Mouse (Mus musculus) adrenal gland, postnatal 10 days (tissue): ENCODE measurements at regions not wholly inside any gene's neighbourhood (a gene's known extent, or its start where the extent isn't known, plus 50 kb on each side); places are given as distances from the start of the nearest gene placed in this dataset.
A peak's percentile ranks its signal among the peaks of the same experiment; 100 is the strongest.
"Not testable (repeated sequence)": the region's sequence is repeated elsewhere in the genome, so short reads cannot be mapped to it uniquely, and the experiment has no call there.

Experiments
- DNase-seq: peaks from one replicate; pipeline ENCODE4 v3.0.0; 2021; ENCODE audit warnings: mixed read lengths

DNA sequence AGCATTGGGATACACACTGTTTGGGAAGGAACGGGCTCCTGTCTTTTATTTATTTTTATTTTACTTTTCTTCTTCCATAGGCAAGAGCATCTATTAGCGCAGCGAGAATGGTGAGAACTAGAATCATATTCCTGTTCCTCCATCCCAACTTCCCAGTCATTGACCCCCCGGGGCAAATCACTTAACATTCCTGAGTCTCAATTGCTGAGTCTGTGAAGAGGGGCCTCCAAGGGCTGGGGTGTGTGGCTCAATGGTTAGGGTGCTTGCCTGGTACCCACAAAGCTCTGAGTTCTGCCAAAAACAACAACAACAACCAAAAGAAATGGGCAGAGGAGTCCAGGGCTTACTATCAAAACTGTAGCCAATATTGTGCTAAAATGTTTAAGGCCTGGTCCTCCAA lies 98.5 kb upstream of the Med13l start:
- DNase-seq: no peak

DNA sequence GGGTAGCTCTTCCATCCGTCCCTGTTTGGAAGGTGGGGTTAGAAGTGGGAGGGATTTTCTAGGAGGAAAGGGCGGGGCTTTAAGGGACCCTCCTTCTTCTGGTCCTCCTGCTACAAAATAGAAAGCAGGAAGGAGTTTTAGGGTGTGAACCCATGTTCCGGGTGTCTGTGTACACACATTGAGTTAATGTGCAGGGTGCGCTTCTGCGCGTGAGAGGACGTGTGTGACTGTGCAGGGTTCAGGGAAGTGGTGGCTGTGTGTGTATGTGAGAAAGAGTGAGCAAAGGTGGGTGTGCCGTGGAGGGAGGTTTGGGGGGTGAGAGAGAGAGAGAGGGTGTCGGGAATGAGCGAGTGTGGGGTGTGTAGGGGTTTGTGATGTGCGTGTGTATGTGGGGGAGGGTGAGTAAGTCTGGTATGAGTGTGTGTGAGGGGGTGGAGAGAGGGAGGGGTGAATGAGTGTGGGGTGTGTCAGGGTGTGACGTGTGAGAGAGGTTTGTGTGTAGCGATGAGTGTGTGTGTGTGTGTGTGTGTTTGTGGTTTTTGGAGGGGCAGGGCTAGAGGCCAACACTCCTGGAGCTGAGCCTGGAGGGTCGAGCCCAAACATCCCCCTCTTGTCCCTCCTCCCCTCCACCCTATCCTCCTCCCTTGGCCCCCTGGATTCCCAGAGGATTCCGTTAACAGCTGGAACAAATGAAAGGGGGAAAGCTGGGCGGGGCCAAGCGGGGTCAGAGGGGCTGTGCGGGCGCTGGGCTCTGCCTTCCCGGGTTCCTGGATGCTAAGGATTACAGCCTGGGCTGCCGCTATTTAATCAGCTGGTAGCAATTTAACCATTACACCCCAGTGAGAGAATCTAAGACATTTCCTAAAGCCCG lies 95.3 kb upstream of the Med13l start:
- peak; percentile 37 for DNase-seq

GRCm38 (mm10) chr5:118465991-118466750 lies 94.3 kb upstream of the Med13l start:
- peak; percentile 29 for DNase-seq

- DNase-seq: no peak
These were observed 91.7 kb upstream of the Med13l start for GRCm38 (mm10) chr5:118468739-118469138.

- DNase-seq: no peak
These were observed 88.9 kb upstream of the Med13l start for GRCm38 (mm10) chr5:118471569-118471968.

- DNase-seq: no peak
These were observed 88.2 kb upstream of the Med13l start for GRCm38 (mm10) chr5:118472291-118472690.

- no peak for DNase-seq
These were observed 87.2 kb upstream of the Med13l start for GRCm38 (mm10) chr5:118473128-118473730.

- DNase-seq: no peak
These were observed 83.9 kb upstream of the Med13l start for GRCm38 (mm10) chr5:118476597-118476996.

- no peak for DNase-seq
These were observed 83.1 kb upstream of the Med13l start for GRCm38 (mm10) chr5:118477131-118478119.

DNA sequence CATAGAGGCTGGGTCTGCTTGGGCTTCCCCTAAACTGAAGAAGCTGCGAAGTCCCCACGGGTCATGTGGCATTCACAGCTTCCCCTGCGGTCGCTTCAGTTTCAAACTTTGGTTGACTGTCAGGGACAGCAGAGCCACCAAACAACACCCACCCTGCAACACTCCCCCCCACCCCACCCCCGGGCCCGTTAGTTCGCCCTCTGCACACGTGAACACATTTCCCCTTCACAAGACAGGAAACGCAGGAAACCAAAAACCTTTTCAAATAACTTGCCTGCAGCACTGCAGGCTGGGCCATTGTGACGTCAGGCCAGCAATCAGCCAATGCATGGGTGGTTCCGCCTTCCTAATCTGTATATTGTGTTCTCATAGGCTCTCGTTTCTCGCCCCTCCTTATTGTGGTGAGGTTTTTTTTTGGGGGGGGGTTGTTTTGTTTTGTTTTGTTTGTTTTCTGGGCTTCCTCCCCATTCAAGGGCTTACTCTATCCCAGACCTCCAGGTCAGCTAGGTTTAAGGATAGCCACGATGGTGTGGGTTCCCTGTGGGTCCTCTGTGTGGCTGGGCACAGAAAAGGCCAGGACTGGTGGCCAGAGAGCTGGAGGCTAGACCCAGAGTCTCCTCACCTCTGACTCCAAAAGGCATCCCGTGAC lies 82.2 kb upstream of the Med13l start:
- peak; percentile 77 for DNase-seq

DNA sequence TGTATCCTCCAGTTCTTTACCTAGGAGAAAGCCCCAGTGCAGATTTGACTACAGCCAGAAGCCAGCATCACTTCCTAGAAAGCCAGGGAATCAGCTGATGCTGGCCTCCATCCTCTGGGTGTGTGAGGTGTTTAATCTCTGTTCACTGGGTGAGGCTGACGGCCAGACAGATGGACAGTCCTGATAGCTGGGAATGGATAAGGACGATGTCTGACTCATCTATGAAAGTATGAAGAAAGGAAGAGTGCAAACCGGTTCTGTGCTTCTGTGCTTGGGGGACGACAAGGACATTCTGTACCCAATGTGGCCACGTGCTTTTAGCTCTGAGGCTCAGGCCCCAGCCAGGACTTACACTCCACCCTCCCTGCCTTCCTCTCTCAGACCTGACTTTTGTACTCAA lies 80.5 kb upstream of the Med13l start:
- no peak for DNase-seq

DNA sequence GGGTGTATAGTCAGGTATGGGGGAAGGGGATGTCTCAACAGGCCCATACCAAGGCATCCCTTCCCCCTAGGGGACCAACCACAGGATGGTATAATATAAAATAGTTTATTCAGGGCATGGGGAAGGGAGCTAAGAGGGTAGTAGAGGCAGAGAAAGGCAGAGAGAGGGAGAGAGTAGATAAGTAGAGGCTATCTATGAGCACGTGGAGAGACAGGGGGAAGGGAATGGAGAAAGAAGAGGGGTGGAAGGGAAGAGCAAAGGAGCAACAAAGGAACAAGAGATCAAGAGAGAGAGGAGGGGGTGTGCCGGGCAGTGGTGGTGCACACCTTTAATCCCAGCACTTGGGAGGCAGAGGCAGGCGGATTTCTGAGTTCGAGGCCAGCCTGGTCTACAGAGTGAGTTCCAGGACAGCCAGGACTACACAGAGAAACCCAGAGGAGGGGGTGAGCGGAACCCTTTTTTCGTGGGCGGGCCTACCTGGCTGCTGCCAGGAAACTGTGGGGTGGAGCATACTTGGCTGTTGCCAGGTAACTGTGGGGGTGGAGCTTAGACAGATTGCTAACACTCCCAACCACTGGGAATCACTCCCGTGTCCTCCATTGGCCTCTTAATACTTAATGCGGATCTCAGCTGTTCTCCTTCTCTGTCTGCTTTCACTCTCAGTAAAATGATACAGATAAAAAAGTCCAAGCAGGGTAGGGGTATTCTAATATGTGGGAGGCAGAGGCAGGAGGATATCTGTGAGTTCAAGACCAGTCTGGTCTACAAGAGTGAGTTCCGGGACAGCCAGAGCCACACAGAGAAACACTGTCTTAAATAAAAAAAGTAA lies 79.3 kb upstream of the Med13l start:
- no peak for DNase-seq

DNA sequence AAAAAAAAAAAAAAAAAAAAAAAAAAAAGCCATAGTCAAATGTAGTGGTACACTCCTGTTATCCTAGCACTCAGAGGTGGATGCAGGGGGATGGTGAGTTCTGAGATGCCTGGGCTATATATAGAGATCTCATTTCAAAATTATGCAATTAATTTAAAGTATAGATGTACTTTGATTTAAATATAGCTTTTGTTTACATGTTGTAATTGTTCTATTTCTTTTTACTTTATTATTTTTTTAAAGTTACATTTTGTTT lies 78.8 kb upstream of the Med13l start:
- DNase-seq: no peak

DNA sequence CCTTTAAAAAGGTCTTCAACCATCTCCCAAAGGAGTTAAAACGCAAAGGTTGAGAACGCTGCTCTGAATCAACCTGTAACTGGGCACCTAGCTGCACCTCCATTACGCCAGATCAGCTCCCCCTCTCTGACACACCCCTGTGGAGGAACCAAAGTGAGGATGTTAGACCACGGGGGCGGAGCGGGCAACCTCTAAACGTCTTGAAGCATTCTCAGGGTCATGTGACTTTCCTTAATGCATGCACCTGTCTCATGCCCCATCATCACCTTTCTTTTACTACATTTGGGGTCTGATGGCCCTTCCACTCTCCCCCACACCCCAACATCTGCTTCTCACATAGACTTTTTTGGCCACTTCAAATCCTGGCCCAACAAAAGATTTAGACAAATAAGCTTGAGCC lies 77.9 kb upstream of the Med13l start:
- DNase-seq: no peak

GRCm38 (mm10) chr5:118483001-118483400 lies 77.5 kb upstream of the Med13l start:
- DNase-seq: no peak

DNA sequence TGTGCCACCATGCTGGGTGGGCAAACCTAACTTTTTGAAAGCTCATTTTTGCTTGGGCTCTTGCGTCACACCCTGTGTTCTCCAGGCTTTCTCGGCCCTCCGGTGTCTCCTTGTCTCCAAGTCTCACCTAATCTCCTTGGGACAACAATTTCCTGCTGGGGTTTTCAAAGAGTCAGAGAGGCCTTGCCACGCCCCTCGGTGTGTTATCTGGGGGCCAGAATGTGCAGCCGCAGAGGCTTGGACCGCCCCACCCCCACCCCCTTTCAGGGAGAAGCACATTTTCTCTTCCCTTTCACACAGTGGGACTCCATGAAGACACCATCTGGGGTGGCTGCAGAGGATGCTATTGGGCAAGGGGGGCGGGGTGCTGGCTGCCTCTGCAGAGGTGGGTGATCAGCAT lies 76.9 kb upstream of the Med13l start:
- no peak for DNase-seq

GRCm38 (mm10) chr5:118485191-118485590 lies 75.3 kb upstream of the Med13l start:
- DNase-seq: no peak

GRCm38 (mm10) chr5:118492522-118492921 lies 68.0 kb upstream of the Med13l start:
- not testable (repeated sequence) for DNase-seq

DNA sequence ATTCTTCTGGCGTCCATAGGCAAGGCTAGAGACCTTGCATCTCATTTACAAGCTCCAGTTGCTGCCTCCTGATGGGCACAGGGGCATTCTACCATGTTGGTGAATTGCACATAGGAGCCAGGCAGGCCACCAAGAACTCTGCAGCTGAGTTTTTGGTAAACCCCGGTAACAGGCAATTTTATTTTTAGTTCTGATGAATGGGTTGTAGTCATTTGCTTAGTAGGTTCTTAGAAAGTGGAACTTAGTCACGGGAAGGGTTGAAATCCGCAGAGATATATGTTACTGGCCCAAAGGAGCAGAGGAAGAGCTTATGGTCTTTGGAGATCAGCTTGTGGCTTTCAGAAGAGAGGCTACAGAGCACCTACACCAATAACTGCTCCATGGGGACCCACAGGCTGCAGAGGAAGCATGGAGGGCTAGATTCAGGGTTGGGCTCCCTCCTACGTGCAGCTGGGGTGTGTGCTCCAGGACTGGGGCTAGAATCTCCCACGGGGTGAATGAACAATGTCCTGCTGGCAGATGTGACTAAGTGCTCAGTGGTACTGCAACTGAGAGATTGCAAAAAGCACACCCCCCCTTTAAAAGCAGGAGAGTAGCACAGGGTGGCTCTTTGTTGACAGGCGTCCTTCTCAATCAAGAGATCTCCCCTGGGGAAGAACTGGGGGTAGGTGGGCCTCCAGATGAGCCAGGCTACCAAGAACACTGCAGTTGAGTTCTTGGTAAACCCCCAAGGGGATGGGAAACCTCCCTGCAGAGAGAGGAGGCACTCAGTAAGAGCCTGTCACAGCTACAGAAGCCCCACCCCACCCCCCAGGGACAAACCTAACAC lies 65.6 kb upstream of the Med13l start:
- DNase-seq: no peak

GRCm38 (mm10) chr5:118495478-118495760 lies 65.1 kb upstream of the Med13l start:
- DNase-seq: no peak
